Mouse (Mus musculus): Measurements from ENCODE around the gene Fibp.
"Not testable (repeated sequence)": the region's sequence is repeated elsewhere in the genome, so short reads cannot be mapped to it uniquely, and the experiment has no call there.

GRCm38 (mm10) chr19:5489721-5490120 is 29.3 kb downstream of the Fibp start:
- TF ChIP-seq CTCF (IDR thresholded peaks at IDR 0.05; ENCODE audit: control insufficient read depth, insufficient read depth, low read length); POLR2A (IDR thresholded peaks at IDR 0.05; ENCODE audit: borderline replicate concordance, control insufficient read depth, low read depth, low read length): not testable (repeated sequence)

Data from bone marrow, adult 2 months (tissue).